Mouse (Mus musculus) heart, postnatal 0 days (tissue): Measurements from ENCODE around the gene Ercc6.

ENCODE experiments used
- CTCF ChIP-seq: IDR thresholded peaks from 2 replicates; pipeline ENCODE4 v1.5.1; 2016; ENCODE audit warnings: antibody characterized with exemption, control low read depth, low read depth
- EP300 ChIP-seq: IDR thresholded peaks from 2 replicates; pipeline ENCODE4 v1.6.1; 2016; ENCODE audit warnings: antibody characterized with exemption, low read depth

DNA sequence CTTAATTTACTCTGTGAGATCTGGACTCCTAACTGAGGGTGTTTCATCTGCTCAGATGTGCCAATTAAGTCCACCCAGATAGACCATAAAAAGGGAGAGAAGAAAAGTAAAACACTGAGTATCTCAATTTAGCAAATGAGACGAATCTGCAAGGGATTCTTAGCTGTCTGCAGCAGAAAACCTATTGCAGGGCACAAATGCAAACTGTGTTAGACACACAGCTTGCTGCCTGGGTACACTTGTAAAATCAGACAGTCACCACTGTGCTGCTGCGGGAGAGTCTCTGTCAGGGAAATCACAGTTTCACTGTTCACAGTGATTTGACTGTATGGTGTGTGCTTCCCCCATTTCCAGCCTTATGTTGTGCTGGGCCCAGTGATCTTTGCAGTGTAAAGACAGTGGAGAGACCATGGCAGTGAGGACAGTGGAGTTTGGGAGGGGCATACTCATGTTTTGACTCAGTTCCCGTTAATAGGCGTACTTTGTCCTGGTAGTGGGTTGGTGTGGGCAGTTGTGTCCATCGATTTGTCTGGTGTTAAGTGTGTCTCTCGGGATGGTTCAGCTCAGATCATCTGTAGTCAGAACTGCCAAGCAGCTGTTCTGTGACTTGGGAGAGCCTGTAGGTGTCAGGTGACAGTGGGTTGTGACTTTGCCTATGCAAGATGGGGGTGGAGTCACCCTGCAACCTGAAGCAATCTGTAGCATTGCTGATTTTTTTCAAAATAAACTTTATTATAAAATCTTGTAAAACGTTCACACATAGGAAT, 19.2 kb downstream of the Ercc6 start:
- TF ChIP-seq CTCF (no peak), EP300 (no peak)
